Mouse (Mus musculus) layer of hippocampus, postnatal 25 days (tissue): ENCODE results near the gene Nwd2. TPM values are rescaled to one million over a fixed set of nuclear protein-coding genes. Genes with fewer than 3 reads are reported as not detected.

Experiments used
- DNase-seq, 2 experiments: peaks; one replicate each; pipeline ENCODE4 v3.0.0; 2022; ENCODE audit warnings: mixed read lengths in 2 of 2, low spot score in 1 of 2; ENCODE audit errors: extremely low spot score in 1 of 2
- total RNA-seq, 2 experiments: library from RNA; stranded (reverse); gene quantifications; 2 replicates each; pipeline ENCODE4 v1.2.3; 2021

The Nwd2 gene
- total RNA-seq, 2 experiments from 2014 or later = 20.9 to 24.5 TPM

DNA sequence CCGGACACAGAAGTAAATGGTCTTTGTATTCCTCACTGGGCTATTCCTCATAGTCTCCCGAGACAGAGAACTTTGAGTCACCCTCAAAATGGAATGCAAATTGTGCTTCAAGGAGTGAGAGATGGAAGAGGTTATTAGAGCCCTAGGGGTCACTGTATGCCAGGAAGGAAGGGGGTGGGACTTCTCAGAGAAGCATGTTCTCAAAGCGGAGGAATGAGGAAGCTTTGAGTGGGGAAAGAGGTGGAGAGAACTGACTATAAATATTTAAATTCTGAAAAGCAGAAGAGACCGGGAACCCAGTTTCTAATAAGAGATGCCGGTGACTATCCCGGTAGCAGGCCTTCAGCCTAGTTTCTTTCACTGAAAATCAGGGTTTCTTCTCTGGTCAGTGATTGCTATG, 178.1 kb downstream of the Nwd2 start:
- no peak for DNase-seq

DNA sequence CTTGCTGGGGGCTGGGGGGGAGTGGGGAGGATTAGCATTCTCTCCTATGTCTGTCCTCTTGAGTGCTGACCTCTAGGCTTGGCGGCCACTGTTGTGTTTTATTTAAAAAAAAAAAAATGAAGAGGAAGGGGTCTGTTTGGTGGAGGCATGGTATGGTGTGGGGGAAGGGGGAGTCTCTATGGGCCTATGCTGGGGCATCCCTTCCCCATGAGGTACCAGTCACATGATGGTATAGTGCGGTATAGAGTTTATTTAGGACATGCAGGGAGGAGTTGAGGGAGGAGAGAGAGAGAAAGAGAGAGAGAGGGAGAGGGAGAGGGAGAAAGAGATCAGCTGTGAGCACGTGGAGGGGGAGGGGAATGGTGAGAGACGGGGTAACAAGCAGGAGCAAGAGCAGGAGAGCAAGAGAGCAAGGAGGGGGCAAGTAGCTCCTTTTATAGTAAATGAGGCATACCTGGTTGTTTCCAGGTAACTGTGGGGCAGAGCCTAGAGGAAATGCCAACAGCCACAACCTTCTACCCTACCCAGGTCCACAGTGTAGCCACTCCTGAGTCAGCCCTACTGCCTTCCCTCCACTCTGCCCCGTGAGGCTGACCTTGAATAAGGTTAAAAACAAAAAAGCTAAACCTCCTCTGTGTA, 178.6 kb downstream of the Nwd2 start:
- DNase-seq = no peak

DNA sequence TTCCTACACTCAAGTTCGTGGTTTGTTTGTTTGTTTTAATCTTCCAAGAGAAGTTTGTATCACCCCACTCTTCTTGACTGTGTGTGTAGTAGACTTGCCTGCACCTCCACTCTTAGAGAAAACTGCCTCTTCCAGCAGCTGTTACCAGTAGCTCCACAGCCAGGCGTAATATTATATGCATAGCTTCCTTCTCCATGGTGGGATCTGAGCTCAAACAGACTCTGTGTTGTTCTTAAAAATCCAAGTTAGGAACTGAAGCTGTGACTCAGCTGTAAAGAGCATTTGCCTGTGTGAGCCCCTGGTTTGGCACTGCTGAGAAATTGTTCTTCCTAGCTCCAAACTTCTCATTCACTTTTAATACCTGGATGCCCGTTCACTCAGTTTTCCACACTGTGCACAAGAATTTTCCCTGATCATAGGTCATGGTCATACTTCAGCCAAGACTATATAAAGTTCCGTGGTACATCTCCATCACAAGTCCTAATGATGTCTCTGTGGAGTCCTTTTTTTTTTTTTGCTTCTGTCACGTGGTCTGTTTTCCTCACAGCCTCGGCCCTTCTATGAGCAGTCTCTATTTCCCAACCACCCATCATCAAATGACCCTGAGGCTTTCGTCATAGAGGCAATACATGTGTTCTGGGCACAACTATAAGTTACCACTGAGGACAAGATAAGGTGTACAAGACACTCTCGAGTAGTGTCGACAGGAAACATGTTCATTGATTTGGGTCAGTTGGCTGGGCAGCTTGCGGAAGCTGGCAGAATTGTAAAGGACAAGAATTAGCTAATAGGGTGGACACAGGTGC, 179.7 kb downstream of the Nwd2 start:
- DNase-seq = no peak

DNA sequence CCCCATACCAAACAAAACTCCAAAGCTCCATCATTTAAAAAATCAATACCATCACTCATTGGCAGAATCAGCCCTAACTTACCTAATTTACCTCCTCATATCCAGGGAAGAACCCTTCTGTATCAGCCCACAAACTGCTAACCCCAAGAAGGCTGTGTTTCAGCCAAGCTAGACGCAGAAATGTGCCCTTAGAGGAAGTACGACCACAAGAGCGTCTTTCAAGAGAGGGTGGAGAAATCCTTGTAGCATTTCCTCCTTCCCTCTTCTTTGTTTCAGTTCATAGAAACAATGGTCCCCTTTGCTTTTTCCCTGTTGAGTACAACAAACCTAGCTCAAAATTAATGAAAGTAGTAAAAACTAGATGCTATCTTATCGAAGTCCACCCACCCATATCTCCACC, 182.2 kb downstream of the Nwd2 start:
- no peak for DNase-seq

DNA sequence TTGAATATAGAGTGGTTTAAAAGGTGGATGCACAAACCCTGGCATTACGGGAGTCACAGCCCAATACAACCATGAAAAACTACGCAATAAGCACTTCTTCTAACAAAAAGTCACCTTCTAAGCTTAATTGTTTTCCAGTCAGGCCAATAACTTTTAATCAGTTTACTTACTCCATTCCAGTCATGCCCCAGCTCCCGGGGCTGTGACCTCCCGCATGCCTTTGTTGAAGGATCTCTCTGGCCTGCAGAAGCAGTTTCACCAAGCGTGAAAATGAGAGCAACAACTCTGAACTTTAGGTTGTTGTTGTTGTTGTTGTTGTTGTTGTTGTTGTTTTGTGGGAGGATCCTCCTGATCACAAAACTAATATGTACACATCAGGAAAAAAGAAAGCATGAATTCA, 185.1 kb downstream of the Nwd2 start:
- no peak for DNase-seq

DNA sequence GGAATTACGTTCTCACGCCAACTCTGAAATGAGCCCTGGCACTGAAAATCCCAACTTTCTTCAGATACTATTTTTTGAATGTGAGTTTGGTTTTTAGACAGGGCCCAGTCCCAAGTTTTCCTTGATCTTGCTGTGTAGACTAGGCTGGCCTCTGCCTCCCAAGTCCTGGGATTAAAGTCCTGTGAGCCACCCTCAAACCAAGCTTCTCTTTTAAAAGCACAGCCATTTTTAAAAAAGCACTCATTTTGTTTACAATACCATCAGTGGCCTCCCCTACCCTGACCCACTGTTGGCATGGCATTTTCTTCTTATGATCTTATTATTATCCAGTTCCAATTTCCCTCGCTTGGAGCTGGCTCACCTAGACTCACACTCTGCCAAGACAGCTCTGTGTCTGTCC, 185.5 kb downstream of the Nwd2 start:
- DNase-seq = no peak

DNA sequence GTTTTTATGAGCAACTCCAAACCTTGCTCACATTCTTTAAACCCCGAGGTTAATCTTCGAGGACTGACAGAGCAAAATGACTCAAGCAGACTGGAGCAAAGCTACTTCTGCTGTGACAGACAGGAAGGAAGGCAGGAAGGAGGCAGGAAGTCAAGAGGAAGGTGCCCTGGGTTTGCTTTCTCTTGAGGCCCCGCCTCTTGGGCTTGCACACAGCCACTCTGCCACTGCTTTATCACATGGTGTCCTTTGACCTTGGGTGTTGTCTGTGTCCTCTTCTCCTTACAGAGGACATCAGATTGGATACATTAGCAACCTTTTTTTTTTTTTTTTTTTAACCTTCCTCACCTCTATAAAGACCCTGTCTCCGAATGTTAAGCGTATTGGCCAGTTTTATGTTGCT, 188.2 kb downstream of the Nwd2 start:
- DNase-seq = no peak

DNA sequence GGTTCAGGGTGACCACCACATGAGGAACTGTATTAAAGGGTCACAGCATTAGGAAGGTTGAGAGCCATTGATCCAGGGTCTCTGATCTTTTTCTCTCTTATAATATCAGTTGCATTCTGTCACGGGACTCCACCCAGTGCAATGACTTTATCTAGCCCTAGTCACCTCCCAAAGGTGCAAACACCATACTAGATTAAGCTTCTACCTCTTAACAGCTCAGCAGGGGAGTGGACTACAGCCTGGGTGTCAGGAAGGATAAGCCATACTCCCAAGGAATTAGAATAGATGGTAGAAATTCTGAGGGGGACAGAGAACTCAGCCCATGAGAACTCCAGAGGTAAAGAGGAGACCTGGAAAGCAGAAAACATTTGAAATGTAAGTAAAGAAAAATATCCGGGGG, 188.9 kb downstream of the Nwd2 start:
- DNase-seq = no peak

DNA sequence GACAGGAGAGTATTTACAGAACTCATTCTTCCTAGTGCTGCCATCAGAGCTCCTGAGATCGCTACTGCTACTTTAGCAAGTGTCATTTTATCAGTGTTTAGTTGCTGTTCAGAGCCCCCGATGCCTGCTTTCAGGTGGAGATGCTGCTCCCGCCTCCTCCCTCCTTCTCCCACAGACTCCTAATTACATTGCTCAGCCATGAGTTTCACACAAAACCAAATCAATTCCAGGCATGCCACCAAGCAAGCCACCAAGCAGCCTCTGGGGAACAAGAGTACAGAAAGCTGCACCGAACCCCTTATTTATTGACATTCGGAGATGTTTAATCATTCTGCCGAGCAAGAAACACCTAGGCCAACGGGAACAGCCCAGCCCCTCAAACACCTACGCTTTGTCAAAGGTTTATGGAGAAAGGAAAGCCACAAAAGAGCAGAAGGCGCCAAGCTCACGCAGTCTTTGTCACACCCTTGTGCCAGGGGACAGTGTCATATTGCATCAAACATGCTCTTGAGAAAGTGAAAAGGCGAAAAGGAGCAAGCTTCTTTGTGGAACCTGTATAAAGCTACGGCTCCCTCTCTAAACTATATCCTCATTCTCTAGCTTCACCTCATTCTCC, 191.0 kb downstream of the Nwd2 start:
- DNase-seq = no peak

- no peak for DNase-seq
Measured at GRCm38 (mm10) chr5:63847080-63847479, 198.2 kb downstream of the Nwd2 start.

DNA sequence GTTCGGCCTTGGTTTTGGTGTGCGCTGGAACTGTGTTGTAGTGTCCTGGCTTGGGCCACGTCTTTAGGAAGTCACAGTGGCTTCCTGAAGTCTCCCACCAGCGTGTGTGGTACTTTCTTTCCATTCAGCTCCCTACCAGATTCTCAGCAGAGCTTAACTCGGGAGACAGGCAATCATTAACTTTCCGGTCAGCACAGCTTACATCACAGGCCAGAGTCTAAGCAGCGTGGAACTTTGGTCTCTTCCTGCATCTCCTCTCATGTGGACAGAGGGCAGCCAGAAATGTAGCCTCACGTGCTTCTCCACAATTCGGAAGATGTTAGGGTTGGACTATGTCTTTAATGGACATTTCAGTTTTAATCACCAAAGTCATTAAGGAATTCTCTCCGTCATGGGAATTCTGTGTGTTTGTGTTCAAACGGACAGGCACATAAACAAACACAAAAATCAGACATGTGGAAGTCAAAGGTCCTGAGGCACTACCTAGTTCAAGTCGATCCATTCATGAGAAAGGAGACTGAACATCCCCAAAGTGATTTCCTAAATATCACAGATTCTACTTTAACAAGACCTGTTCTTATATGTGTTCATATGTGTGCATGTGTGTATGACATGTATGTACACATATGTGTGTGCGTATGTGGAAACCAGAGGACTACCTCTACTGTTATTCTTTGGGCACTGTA, 198.8 kb downstream of the Nwd2 start:
- no peak for DNase-seq

- DNase-seq = no peak
Measured at GRCm38 (mm10) chr5:63858901-63859300, 210.0 kb downstream of the Nwd2 start.

Other genes starting within 250 kb of the Nwd2 start
- 1 to 10 TPM; 4.5 to 5.1 TPM for gene 0610040J01Rik, start 163.3 kb downstream of the Nwd2 start, total RNA-seq